Comparison of ENCODE assay signal across 14 mouse cellular contexts in the genomic region with DNA sequence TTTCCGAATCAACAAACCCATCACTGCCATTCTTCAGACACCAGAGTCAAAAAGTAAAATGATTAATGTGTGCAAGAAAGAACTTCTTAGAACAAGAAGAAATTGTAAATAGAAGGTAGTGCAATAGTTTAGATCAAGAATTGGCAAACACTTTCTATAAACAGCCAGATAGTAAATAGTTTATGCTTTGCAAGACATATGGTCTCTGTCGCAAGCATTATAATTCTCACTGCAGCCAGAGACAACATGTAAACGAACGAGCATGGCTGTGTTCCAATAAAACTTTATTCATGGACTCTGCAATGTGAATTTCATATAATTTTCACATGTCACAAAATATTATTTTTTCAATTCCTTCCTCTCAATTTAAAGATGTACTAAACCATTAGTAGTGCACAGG.
"Had no signal": no experiment of that assay in that cellular context is flagged by ENCODE, and none has a peak within 500 bp of the region (broad histone marks: within the 10 kb centered on the region; RNA-seq: fewer than 3 reads in every experiment).

No protein-coding gene starts in this region.

- H3K27ac ChIP-seq: liver, embryonic 12.5 days; liver, embryonic 14.5 days; midbrain, embryonic 13.5 days; midbrain, embryonic 15.5 days; neural tube, embryonic 12.5 days; stomach, embryonic 15.5 days; stomach, postnatal 0 days had no signal

- H3K4me1 ChIP-seq: liver, embryonic 12.5 days; midbrain, embryonic 13.5 days; midbrain, embryonic 15.5 days; neural tube, embryonic 12.5 days; stomach, embryonic 15.5 days had no signal

- ATAC-seq: liver, embryonic 12.5 days; midbrain, embryonic 13.5 days; midbrain, embryonic 15.5 days had no signal

- H3K9ac ChIP-seq: liver, embryonic 12.5 days; liver, embryonic 14.5 days; midbrain, embryonic 13.5 days; midbrain, embryonic 15.5 days; neural tube, embryonic 12.5 days; stomach, embryonic 15.5 days had no signal

- H3K9me3 ChIP-seq: liver, embryonic 12.5 days; midbrain, embryonic 13.5 days; midbrain, embryonic 15.5 days; neural tube, embryonic 12.5 days; stomach, embryonic 15.5 days had no signal

- DNase-seq: lung, adult 18-20 months; lung, postnatal 10 days; right cerebral cortex, postnatal 14 days; thymus, adult 2 months; thymus, postnatal 25 days; thymus, postnatal 4 days had no signal

- H3K27me3 ChIP-seq: liver, embryonic 12.5 days; midbrain, embryonic 13.5 days; midbrain, embryonic 15.5 days; neural tube, embryonic 12.5 days; stomach, embryonic 15.5 days had no signal

- H3K4me2 ChIP-seq: liver, embryonic 12.5 days; midbrain, embryonic 11.5 days; midbrain, embryonic 13.5 days; midbrain, embryonic 15.5 days; neural tube, embryonic 12.5 days; stomach, embryonic 15.5 days had no signal

- H3K36me3 ChIP-seq: liver, embryonic 12.5 days; midbrain, embryonic 13.5 days; midbrain, embryonic 15.5 days; neural tube, embryonic 12.5 days; stomach, embryonic 15.5 days had no signal

- H3K4me3 ChIP-seq: liver, embryonic 12.5 days; midbrain, embryonic 13.5 days; midbrain, embryonic 15.5 days; neural tube, embryonic 12.5 days; stomach, embryonic 15.5 days had no signal
